Mouse (Mus musculus): Measurements from ENCODE around the gene Pcna.
"Not testable (repeated sequence)": the region's sequence is repeated elsewhere in the genome, so short reads cannot be mapped to it uniquely, and the experiment has no call there.

The Pcna gene

DNA sequence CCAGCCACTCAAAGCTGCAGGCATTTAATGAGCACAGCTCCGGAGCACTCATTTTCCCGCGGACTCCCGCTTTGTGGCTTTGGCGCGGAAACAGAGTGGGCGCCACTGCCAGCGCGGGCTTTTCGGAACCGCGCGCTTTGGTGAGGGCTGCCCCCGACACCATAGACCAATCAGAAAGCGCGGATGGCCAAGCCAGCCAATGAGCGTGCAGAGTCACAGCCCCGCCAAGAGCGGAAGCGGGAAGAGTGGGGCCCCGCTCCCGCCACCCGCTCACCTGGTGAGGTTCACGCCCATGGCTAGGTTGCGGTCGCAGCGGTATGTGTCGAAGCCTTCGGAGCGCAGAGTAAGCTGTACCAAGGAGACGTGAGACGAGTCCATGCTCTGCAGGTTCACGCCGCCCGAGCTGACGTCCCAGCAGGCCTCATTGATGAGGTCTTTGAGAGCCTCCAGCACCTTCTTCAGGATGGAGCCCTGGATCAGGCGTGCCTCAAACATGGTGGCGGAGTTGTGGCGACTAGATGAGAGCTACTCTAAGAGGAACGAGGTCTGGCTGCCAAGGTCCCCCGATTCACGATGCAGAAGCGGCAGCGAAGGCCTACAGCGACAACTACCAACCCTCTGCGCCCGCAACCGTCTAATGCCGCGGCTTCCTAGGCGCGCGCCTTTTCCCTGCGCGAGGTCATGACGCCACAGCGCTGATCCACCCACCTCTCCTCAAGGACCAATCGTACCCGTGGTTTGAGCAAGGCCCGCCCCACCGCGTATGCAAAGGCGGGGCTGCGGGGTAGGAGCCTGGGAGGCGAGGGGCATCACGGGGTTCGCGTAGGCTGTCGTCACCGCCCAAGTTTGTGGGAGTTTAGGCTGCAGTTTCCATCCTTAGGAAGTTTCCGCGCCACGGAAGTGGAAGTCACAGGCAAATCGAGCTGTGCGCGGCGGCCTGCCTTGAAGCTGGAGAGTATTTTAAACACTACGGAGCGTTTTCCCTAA is at the start of gene Pcna:
Pcna (minus strand) TSS at position 773 of the 987 bp plus-strand sequence.
- peak; percentile 95 for DNase-seq (ENCODE audit: extremely low spot score, low spot score)

DNA sequence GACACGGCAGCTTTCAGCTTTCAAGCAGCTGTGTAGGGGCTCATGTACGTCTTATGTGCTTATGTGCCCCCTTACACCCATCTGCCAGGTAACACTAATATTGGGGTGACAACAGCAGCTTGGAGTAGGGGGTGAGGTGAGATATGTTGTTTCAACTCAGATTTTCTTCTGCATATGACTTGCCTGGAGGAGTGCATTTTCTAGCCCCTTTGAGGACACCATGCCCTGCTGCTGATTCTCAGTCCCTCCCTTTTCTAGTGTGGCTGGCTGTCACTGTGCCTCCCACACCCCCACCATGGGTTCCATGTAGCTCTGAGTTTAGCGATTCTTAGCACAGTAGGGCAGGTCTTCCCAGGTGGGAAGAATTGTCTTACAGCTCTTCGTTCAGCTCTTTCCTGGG is 48.3 kb upstream of the Pcna start:
- no peak for DNase-seq (ENCODE audit: extremely low spot score, low spot score)

- no peak for DNase-seq (ENCODE audit: extremely low spot score, low spot score)
Observed at GRCm38 (mm10) chr2:132298250-132298649, 45.1 kb upstream of the Pcna start.

- DNase-seq (ENCODE audit: extremely low spot score, low spot score): no peak
Observed at GRCm38 (mm10) chr2:132293694-132294450, 40.8 kb upstream of the Pcna start.

GRCm38 (mm10) chr2:132292083-132292482 is 39.0 kb upstream of the Pcna start:
- no peak for DNase-seq (ENCODE audit: extremely low spot score, low spot score)

DNA sequence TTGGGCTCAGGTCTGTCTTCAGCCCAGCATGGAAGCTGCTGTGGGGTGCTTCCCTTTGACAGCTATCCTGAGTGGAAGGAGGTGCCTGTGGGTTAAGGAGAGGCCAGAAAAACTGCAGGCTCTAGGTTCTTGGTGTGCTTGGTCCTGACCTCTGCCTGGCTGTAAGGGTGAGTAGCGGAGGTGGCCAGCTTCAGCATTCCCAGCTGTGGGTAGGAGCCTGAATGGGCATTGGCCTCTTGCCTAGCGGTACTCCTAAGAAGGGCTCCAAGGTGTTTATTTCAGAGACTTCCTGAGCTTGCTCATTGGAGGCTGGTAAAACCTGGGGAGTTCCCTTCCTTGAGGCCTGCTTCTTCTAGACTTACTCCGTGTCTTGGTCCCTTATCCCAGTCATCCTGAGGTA is 38.2 kb upstream of the Pcna start:
- no peak for DNase-seq (ENCODE audit: extremely low spot score, low spot score)

- no peak for DNase-seq (ENCODE audit: extremely low spot score, low spot score)
Observed at GRCm38 (mm10) chr2:132290808-132291207, 37.7 kb upstream of the Pcna start.

DNA sequence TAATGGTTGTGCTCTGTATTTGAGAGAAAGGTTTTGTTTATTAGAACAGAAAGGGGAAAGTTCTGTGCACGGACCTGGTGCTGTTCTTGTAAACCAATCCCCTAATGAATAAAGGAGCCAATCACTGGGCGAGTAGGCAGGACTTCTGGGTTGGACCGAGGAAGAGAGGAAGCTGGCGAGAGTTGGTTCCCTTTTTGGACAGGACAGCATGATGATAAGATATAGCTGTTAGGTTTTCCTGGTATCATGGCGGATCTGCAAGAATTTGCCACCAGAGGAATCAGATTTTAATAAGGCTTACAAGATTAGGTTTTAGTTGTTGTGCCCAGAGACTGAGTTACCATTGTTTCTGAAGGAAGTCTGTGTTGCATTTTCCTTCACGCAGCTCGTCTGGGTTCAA is 36.1 kb upstream of the Pcna start:
- DNase-seq (ENCODE audit: extremely low spot score, low spot score): not testable (repeated sequence)

DNA sequence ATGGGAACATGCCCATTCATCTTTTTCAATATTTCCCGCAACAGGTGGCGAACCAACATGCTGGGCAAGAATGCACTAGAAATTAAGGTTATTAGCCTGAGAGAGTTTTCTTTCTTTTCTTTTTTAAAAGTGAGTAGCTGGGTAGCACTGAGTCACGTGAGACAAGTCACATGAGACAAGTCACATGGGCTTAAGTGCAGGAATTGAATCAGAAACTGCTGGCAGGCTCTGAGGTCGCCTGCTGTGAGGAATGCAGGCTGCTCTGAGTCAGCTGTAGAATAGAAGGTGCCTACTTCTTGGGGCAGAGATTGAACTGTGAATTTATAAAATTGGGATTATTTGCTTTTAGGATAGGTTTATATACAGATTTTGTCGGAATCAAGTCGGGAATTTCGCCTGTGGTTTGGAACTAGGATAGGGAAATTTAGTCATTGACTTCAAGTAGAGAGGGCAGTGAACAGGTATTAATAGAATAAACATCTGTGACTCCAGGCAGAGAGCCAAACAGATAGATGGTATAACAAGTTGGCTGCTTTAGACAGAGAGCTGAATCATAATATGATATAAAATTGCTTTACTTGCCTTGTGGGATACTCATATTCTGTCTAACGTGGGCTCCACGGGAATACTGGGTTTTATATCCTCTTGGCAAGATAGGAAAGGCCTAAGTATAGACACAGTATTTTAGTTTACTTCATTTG is 33.4 kb upstream of the Pcna start:
- no peak for DNase-seq (ENCODE audit: extremely low spot score, low spot score)

DNA sequence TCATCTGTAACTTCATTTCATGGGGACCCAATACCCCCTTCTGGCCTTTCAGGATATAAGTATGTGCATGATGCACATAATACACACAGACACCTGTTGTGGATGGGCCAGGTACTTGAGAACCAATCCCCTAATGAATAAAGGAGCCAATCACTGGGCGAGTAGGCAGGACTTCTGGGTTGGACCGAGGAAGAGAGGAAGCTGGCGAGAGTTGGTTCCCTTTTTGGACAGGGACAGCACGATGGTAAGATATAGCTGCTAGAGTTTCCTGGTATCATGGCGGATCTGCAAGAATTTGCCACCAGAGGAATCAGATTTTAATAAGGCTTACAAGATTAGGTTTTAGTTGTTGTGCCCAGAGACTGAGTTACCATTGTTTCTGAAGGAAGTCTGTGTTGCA is 32.6 kb upstream of the Pcna start:
- not testable (repeated sequence) for DNase-seq (ENCODE audit: extremely low spot score, low spot score)

DNA sequence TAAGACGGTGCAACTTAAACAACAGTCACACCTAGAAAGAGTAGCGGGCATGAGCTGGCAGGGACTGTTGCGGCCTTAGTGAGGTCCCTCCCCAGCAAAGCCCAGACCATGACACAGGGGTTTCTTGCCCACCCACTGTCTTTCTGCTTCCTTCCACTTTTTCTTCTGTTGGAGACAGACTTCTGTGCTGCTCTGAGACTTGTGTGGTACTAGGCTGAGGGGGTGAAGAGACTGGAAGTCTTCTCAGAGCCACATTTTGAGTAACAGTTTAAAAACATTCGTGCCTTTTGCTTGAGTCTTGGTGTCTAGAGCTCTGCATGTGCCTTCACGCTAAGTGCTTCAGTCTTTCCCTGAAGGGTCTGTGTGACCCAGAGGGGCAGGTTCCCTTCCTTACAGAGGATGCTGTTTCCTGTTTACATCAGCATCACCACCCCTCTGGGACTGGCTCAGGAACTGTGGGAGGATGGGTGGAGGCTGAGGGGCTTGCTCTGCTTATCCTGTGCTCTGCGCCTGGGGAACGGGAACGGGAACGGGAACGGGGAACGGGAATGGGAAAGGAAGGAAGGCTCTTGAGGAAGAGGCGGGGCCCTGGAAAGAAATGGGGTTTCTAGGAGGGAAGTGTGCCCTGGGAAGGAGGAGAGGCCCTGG is 31.5 kb upstream of the Pcna start:
- DNase-seq (ENCODE audit: extremely low spot score, low spot score): no peak

DNA sequence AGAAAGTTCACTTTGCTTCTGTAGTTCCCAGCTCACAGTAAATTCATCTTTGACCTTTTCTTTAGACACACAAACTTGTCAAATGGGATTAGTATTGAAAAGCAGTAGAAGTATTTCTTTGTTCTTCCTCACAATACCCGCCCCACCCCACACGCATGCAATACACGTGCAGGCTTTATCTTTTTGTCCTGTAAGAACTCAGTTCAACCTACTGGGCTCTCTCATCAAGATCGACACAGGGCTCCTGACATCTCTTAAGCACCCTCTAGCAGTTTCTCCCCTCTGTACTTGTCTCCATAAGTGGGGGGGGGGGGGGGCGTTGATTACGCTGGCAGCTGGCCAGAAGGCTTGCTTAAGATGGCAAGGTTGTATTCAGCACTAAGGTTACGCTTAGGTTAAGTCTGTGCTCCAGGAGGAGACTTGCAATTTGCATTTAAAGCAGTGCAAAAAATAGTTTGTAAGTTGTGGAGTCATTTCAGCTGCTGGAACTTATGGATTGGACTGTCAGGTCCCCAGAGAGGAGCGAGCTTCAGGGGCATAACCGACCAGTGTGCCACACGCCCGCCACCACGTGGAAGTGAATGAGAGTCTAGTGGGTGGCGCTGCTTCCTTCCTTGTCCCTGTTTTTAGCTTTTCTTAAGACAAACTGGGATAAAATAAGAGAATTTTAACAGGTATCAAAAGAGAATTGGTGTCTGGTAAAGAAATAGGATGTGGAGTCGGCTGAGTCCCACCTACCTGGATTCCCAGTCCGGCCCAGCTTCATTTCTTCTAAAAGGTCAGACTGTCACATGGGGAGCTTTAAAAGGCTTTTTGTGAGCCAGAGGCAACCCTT is 30.3 kb upstream of the Pcna start:
- no peak for DNase-seq (ENCODE audit: extremely low spot score, low spot score)

DNA sequence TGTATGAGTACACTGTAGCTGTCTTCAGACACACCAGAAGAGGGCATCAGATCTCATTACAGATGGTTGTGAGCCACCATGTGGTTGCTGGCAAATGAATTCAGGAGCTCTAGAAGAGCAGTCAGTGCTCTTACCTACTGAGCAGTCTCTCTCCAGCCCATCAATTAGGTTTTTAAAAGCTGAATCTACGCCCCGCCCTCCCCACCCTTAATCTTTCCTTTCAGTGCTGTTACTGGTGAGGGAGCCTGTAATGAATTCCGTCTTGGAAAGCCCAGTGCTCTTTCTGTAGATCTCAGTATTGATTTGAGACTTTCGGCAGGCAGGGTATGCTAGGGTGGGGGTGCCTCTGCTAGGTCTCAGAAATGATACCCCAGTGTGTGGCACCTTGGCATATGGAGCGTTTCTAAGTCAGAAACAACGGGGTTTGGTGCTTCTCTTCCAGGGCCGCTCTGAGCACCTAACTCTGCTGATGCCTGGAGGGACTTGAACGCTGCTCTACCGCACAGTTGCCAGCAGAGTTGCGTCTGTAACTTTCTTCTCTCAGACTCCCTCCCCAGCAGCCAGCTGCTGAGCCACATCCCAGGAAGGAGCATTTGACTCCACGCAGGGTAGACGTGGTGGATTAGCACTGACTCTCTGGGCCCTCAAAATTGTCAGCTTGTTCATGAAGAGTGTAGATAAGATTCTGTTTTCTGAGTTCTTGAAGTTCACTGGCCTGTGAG is 29.5 kb upstream of the Pcna start:
- no peak for DNase-seq (ENCODE audit: extremely low spot score, low spot score)

GRCm38 (mm10) chr2:132281560-132282452 is 28.7 kb upstream of the Pcna start:
- no peak for DNase-seq (ENCODE audit: extremely low spot score, low spot score)

DNA sequence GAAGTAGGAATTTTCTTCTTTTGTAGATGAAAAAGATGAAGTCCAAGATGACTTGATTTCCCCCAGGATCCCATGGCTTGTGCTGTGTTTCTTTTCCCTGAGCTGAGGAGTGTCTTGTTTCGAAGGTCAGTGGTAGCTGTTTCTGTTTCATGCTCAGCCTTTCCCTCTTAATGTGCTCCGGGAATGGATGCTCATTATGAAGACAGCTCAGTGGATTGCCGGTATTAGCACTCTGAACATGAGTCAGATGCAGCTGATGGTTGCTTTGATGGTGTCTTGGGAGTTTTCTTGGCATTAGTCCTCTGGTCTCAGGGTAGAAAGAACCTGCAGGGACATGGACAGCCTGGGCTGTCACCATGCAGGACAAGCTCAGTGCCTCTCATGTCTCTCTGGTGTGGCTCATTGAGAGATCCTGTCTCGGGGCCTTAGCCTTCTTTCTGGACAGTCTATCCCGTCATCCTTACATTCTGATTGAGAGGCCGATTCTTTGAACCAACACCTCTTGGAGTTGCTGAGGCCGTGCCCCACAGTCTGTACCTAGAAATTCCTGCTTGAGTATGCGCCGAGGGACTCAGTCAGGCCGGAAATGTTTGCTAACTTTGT is 27.5 kb upstream of the Pcna start:
- DNase-seq (ENCODE audit: extremely low spot score, low spot score): no peak

DNA sequence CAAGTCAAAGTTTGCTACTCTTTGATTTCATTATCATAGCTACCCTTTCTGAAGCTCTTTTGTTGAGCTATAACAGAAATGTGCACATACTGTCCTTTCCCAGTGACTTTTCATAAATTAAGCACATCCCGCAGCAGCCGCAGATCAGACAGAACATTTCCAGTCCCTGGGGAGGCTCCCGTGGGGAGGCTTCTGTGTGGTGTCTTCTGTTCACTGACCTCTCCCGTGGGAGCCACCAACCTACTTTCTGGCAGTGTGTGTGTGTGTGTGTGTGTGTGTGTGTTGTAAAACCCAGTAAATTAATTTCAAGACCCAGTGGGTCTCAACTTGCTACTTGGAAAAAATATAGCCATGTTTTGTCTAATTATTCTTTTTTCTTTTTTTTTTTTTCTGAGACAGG is 26.9 kb upstream of the Pcna start:
- DNase-seq (ENCODE audit: extremely low spot score, low spot score): no peak

DNA sequence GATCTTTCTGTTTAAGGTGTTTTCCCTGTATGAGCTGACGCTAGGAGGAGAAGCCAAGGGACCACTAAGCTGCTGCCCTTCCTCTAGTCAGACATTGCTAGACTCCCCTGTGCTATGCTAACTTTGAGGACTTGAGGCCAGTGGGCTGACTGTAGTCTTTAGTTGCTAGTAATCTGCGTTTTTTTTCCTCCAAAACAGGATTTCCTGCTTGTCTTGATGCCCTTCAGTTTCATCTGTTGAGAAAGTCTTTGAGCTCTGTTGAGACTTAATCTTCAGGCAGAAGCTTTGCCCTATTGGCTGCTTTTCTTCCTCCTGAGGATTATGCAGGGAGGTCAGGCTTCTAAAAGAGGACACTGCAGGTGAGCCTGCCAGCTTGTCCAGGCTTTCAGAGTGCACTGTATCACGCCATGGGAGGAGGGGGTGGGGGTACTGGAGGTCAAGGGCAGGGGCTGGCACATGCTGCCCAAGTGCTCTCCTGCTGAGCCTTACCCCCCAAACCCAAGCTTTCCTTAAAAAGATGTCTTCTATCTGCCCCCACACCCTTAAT is 26.3 kb upstream of the Pcna start:
- no peak for DNase-seq (ENCODE audit: extremely low spot score, low spot score)

- DNase-seq (ENCODE audit: extremely low spot score, low spot score): no peak
Observed at GRCm38 (mm10) chr2:132278273-132278853, 25.2 kb upstream of the Pcna start.
